Mouse (Mus musculus): Measurements from ENCODE around the gene Rbm44. TPM values are rescaled to one million over a fixed set of nuclear protein-coding genes. Genes with fewer than 3 reads are reported as not detected.

The Rbm44 gene
- polyA plus RNA-seq (2012; rRNA removed; ENCODE audit: low replicate concordance): not detected in 2 replicates

DNA sequence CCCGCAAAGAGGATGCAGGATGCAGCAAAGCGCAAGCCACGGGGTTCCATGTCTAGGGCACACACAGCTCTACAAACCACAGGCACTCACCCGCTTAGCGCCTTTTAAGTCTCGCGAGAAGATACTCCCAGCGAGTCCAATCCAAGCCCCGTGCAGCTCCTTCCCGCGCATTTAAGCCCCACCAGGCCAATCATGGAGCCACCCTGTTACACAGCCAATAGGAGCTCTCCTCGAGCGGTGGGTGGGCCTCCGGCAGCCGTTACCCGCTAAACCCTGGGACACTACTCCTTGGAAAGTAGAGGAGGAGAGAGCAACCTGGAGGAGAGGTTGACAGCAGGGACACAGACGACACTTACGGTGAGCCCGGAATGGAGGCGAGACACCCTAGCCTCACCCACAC, at the start of gene Rbm44:
Gene Rbm44, plus strand, starts transcription at position 277 of the 400 bp plus-strand sequence.

DNA sequence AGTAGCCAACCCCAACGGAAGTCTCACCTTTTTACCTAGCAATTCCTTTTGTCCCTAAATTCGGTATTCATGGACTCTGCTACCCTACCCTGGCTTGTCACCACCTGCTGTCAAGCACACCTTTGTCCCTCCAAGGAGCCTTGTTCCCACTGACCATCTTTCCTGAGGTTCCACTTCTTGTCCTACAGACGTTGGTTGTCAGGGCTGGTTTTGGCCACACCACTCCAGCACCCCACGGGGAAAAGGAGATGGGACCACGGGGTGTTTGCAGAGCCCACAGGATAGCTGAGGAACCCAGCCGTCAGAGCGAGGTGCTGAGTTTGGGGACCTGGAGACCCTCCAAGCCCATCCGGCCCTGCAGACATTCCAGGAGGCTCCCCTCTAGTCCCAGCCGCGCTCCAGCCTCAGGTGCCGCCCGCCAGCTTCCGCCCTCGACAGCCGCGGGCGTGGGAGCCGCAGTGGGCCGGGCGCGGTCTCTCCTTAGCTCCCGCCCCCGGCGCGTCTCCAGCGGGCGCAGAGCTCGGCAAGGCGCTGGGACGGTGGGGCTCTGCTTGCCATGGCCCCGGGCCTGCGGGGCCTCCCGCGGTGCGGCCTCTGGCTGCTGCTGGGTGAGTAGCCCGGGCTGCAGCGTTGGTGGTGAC, 34.8 kb downstream of the Rbm44 start, which contains the start of gene Ramp1:
Gene Ramp1, plus strand, starts transcription at position 290 of the 641 bp plus-strand sequence.

Other genes with a start within 250 kb of the Rbm44 start
- gene Mlph, start 230.0 kb upstream of the Rbm44 start, polyA plus RNA-seq (2012; rRNA removed; ENCODE audit: low replicate concordance): 26.7 and 27.1 TPM in 2 replicates
- not detected in 2 replicates for gene Prlh, start 192.0 kb upstream of the Rbm44 start, polyA plus RNA-seq (2012; rRNA removed; ENCODE audit: low replicate concordance)
- gene Rab17, start 175.4 kb upstream of the Rbm44 start, polyA plus RNA-seq (2012; rRNA removed; ENCODE audit: low replicate concordance): 3.6 and 4.0 TPM in 2 replicates
- gene Lrrfip1, start 146.4 kb upstream of the Rbm44 start, polyA plus RNA-seq (2012; rRNA removed; ENCODE audit: low replicate concordance): 11.5 and 21.7 TPM in 2 replicates
- gene Ramp1, start 34.7 kb downstream of the Rbm44 start, polyA plus RNA-seq (2012; rRNA removed; ENCODE audit: low replicate concordance): 20.0 and 37.1 TPM in 2 replicates
- 33.9 and 55.3 TPM in 2 replicates for gene Ube2f, start 105.2 kb downstream of the Rbm44 start, polyA plus RNA-seq (2012; rRNA removed; ENCODE audit: low replicate concordance)
- 22.5 and 30.5 TPM in 2 replicates for gene Scly, start 153.2 kb downstream of the Rbm44 start, polyA plus RNA-seq (2012; rRNA removed; ENCODE audit: low replicate concordance)
- 0.09 and 0.39 TPM in 2 replicates for gene Espnl, start 177.0 kb downstream of the Rbm44 start, polyA plus RNA-seq (2012; rRNA removed; ENCODE audit: low replicate concordance)
- 0.49 and 20.0 TPM in 2 replicates for gene Klhl30, start 205.9 kb downstream of the Rbm44 start, polyA plus RNA-seq (2012; rRNA removed; ENCODE audit: low replicate concordance)
- gene Erfe, start 221.3 kb downstream of the Rbm44 start, polyA plus RNA-seq (2012; rRNA removed; ENCODE audit: low replicate concordance): 0.16 and 0.37 TPM in 2 replicates

All from mammary gland, adult 2 months (tissue).